Mouse (Mus musculus): ENCODE results near the gene Clic5. TPM values are rescaled to one million over a fixed set of nuclear protein-coding genes. Genes with fewer than 3 reads are reported as not detected.

Clic5 gene
- polyA plus RNA-seq, 1 experiment, result 3.3 TPM

DNA sequence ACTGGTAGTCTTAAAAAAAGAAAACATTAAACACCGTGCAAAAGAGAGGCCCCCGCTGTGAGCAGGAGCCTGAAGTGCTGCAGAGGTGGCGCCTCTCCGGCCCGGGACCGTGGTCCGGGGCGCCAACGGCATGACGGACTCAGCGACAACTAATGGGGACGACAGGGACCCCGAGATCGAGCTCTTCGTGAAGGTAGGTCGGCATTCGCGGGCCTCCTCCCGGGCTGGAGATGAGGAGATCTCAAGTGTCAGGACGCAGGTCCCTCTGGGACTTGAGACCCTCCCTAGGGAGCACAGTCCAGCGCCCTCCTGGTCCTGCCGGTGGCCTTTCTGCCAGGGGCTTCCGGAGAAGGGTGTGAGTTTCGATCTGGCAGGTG lies 373 bp downstream of the Clic5 start:
- TF ChIP-seq CTCF (IDR thresholded peaks at IDR 0.05; ENCODE audit: extremely low read depth, insufficient read depth, low read length) (no peak), POLR2A (IDR thresholded peaks at IDR 0.05; ENCODE audit: extremely low read depth, insufficient read depth, low read length) (no peak)

DNA sequence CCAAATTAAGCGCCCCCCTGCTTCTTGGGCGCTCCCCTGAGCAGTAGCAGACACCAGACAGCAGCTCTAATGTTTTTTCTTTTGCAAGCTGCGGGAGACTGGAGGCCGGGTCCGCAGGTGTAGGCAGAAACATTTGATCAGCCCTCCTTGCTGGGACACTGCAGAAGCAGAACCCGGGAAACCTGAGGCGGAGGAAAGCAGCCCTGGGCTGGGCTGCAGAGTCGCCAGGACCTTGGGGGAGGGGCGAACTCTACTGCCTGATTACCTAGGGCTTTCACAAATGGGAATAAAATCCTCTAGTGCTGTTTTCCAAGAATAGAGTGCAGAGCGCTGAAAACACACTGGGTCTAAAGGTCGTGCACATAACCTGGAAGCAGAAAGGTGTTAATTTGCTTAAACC lies 1.3 kb downstream of the Clic5 start:
- Histone ChIP-seq H3K27ac (ENCODE audit: insufficient read depth, low read length) (no peak overlapping the region), H3K4me3 (ENCODE audit: insufficient read depth, low read length) (no peak overlapping the region), H3K4me1 (ENCODE audit: control insufficient read depth, insufficient read depth, low read length) (no peaks in the 10 kb centered on the region; the same call in 1 of the 2 replicates)
- TF ChIP-seq POLR2A (IDR thresholded peaks at IDR 0.05; ENCODE audit: extremely low read depth, insufficient read depth, low read length), result no peak

More for the DNA sequence above, 373 bp downstream of the Clic5 start:
- peak overlapping the region; percentile 29 for H3K4me3 ChIP-seq (ENCODE audit: insufficient read depth, low read length)
- H3K27ac ChIP-seq (ENCODE audit: insufficient read depth, low read length), result no peak overlapping the region; the same call in 1 of the 2 replicates
- H3K4me1 ChIP-seq (ENCODE audit: control insufficient read depth, insufficient read depth, low read length), result no peaks in the 10 kb centered on the region; the same call in 1 of the 2 replicates

DNA sequence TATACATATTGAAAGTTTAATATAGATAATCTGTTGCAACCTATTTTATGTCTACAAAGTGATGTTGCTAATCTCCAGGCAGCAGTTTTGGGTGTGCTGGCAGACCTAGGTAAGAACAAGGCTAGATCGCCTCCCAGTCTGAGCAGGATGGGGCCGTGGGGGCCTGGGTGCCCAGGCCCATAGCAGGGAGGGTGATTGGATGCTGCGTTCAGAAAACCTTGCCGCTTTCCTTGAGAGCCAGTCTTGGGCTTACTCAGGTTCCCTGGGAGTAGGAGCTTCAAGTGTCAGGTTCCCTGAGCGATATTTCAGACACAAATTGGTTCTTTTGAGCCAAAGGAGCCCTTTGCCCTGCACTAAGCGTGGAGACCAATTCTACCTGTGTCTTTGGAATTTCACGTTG lies 1.9 kb downstream of the Clic5 start:
- Histone ChIP-seq H3K27ac (ENCODE audit: insufficient read depth, low read length) (no peak overlapping the region), H3K4me1 (ENCODE audit: control insufficient read depth, insufficient read depth, low read length) (no peaks in the 10 kb centered on the region; the same call in 1 of the 2 replicates), H3K4me3 (ENCODE audit: insufficient read depth, low read length) (no peak overlapping the region)
- TF ChIP-seq POLR2A (IDR thresholded peaks at IDR 0.05; ENCODE audit: extremely low read depth, insufficient read depth, low read length) (no peak), CTCF (IDR thresholded peaks at IDR 0.05; ENCODE audit: extremely low read depth, insufficient read depth, low read length) (no peak)

DNA sequence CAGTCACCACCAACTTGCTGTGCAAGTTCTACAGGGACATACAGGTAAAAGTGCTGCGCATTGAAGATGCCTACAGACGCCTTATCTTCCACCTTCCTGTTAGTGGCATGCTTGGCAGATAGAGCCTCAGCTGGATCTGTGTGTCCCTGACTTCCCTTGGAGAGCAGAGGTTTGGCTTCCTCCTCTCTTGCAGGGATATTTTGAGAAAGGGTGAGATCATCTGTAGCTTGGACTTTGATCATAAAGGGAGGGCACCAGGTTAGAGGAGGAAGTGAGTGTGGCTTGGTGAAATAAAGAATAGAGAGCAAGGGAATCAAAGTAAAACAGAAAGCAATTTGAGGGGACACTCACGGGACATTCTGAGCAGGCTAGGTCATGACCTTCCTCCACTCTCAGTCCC lies 4.6 kb downstream of the Clic5 start:
- no peak for TF ChIP-seq CTCF (IDR thresholded peaks at IDR 0.05; ENCODE audit: extremely low read depth, insufficient read depth, low read length)
- TF ChIP-seq POLR2A (IDR thresholded peaks at IDR 0.05; ENCODE audit: extremely low read depth, insufficient read depth, low read length), result no peak
- no peak overlapping the region for H3K27ac ChIP-seq (ENCODE audit: insufficient read depth, low read length)
- H3K4me3 ChIP-seq (ENCODE audit: insufficient read depth, low read length), result no peak overlapping the region
- H3K4me1 ChIP-seq (ENCODE audit: control insufficient read depth, insufficient read depth, low read length), result no peaks in the 10 kb centered on the region; the same call in 1 of the 2 replicates

DNA sequence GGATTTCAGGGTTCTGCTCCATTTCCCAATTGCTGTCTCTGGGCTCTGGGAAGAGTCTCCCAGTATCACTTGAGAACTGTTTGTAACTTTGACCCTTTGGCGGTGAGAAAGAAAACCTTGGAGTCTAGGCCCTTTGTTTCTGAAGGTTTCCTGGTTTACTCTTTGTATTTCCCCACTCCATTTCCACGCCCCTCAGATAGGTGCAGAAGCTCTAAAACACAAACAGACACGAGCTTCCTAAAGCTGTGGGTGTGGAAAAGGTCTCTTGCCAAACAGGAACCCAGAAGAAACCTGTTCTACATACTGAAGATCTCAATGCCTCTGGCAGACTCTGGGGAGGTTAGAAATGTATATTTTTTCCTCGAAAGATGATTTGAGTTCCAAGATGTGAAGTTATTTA lies 10.8 kb downstream of the Clic5 start:
- Histone ChIP-seq H3K4me3 (ENCODE audit: insufficient read depth, low read length) (no peak overlapping the region), H3K27ac (ENCODE audit: insufficient read depth, low read length) (no peak overlapping the region), H3K4me1 (ENCODE audit: control insufficient read depth, insufficient read depth, low read length) (no peaks in the 10 kb centered on the region)
- no peak for TF ChIP-seq CTCF (IDR thresholded peaks at IDR 0.05; ENCODE audit: extremely low read depth, insufficient read depth, low read length)
- TF ChIP-seq POLR2A (IDR thresholded peaks at IDR 0.05; ENCODE audit: extremely low read depth, insufficient read depth, low read length), result no peak

DNA sequence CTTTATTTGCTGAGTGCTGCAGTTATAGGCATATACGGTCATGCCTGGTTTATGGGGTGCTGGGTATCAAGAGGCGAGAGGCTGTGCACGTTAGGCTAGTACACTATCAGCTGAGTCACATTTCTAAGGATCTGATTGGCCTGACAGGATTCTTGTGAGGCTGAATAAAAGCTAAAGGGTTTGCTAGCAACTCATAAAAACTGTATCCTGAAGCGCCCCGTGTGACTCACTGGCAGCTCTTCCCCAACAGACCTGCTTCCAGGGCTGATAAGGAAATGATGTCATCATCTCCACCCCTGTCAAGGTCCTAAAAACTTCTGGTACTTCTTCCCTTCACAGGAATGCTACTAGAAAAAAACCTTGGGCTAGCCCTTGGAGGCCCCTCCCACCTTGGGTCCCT lies 14.6 kb downstream of the Clic5 start:
- Histone ChIP-seq H3K27ac (ENCODE audit: insufficient read depth, low read length) (no peak overlapping the region), H3K4me1 (ENCODE audit: control insufficient read depth, insufficient read depth, low read length) (no peaks in the 10 kb centered on the region), H3K4me3 (ENCODE audit: insufficient read depth, low read length) (no peak overlapping the region)
- TF ChIP-seq POLR2A (IDR thresholded peaks at IDR 0.05; ENCODE audit: extremely low read depth, insufficient read depth, low read length), result no peak
- no peak for TF ChIP-seq CTCF (IDR thresholded peaks at IDR 0.05; ENCODE audit: extremely low read depth, insufficient read depth, low read length)

DNA sequence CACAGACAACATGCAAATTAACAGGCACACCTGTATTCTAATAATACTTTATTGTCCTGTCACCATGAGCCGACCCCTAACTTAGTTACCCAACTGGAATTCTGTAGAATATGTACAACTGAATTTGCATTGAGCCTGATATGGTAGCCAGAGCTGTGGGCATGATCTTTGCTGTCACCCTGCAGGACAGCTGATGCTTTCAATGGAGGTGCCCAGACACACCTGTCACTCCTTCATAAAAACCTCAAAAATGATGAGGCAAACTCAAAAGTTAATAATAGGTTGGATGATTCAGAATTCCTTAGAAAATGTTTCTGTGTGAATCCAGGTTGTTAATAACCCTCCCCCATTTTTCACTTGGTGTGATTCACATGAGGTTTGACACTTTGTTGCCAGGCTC lies 16.4 kb downstream of the Clic5 start:
- no peak overlapping the region for H3K27ac ChIP-seq (ENCODE audit: insufficient read depth, low read length)
- H3K4me3 ChIP-seq (ENCODE audit: insufficient read depth, low read length), result no peak overlapping the region
- no peak for TF ChIP-seq POLR2A (IDR thresholded peaks at IDR 0.05; ENCODE audit: extremely low read depth, insufficient read depth, low read length)
- H3K4me1 ChIP-seq (ENCODE audit: control insufficient read depth, insufficient read depth, low read length), result no peaks in the 10 kb centered on the region

DNA sequence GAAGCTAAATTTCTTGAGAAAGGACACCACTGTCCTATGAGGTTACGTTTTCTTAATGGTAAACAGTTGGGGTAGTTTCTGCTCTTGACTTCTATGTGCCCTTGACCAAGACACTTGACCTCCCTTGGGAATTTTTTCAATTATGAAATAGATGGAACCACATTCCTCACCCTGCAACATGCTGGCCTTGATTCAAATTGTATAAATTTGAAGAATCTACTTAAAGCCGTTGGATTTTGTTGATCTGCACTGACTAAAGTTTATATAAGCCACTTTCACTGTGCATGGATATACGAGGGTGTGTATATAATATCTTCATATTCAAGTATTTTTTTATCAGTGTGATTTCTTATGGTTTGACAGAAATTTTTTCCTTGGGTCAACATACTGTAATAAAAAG lies 17.2 kb downstream of the Clic5 start:
- Histone ChIP-seq H3K27ac (ENCODE audit: insufficient read depth, low read length) (no peak overlapping the region), H3K4me1 (ENCODE audit: control insufficient read depth, insufficient read depth, low read length) (no peaks in the 10 kb centered on the region), H3K4me3 (ENCODE audit: insufficient read depth, low read length) (no peak overlapping the region)
- no peak for TF ChIP-seq POLR2A (IDR thresholded peaks at IDR 0.05; ENCODE audit: extremely low read depth, insufficient read depth, low read length)
- no peak for TF ChIP-seq CTCF (IDR thresholded peaks at IDR 0.05; ENCODE audit: extremely low read depth, insufficient read depth, low read length)

DNA sequence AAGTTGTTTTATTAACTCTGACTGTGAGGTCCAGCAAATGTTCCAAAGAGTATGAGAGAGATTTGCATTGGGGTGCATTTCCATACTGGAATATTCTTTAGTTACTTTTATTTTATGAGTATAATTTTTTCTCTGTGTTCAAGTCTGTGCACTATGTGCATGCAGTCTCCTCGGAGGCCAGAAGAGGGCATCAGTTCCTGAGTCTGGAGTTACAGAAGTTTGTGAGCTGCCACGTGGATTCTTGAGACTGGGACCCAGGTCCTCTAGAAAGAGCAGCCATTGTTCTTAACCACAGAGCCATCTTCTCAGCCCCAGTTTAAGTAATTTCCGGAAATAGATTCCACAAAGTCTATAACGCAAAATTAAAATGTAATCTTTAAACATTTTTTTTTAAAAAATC lies 20.5 kb downstream of the Clic5 start:
- no peaks in the 10 kb centered on the region for H3K4me1 ChIP-seq (ENCODE audit: control insufficient read depth, insufficient read depth, low read length)
- no peak overlapping the region for H3K4me3 ChIP-seq (ENCODE audit: insufficient read depth, low read length)
- H3K27ac ChIP-seq (ENCODE audit: insufficient read depth, low read length), result no peak overlapping the region
- TF ChIP-seq POLR2A (IDR thresholded peaks at IDR 0.05; ENCODE audit: extremely low read depth, insufficient read depth, low read length) (no peak), CTCF (IDR thresholded peaks at IDR 0.05; ENCODE audit: extremely low read depth, insufficient read depth, low read length) (no peak)

DNA sequence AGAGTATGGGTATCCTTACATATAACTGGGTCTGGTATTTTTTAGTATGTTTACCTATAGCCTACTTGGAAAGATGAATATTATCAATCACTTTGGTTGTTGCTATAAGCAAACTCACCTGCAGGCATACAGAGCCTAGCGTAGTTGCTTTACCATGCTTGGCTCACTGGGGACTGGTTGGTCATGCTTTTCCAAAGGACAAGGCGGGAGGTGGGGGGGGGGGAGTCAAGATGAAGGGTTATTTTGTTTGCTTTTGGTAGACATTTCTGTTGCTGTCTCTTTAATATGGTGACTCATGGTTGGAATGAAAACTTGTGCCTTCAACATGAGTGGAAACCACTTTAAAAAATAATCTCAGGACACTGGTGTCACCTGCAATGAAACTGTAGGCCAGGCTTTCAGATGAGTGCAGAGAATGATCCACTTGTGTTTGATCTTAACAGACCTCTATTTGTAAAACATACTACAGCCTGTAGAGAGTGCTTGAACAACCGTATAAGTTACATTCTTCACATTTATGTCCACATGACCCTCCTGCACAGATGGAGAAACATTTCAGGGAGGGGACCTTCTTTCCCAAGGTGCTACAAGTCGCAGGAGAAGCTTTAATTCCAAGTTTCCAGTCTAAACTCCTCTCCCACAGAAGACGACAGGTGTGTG lies 24.7 kb downstream of the Clic5 start:
- Histone ChIP-seq H3K4me3 (ENCODE audit: insufficient read depth, low read length) (no peak overlapping the region), H3K4me1 (ENCODE audit: control insufficient read depth, insufficient read depth, low read length) (no peaks in the 10 kb centered on the region), H3K27ac (ENCODE audit: insufficient read depth, low read length) (no peak overlapping the region)
- TF ChIP-seq POLR2A (IDR thresholded peaks at IDR 0.05; ENCODE audit: extremely low read depth, insufficient read depth, low read length) (no peak), CTCF (IDR thresholded peaks at IDR 0.05; ENCODE audit: extremely low read depth, insufficient read depth, low read length) (no peak)
